Mouse (Mus musculus) kidney, embryonic 14.5 days (tissue): ENCODE measurements around the gene Plxna4. TPM values are rescaled to one million over a fixed set of nuclear protein-coding genes. Genes with fewer than 3 reads are reported as not detected.

ENCODE experiments used
- ATAC-seq: fragments of 200-750 bp; cut with Nextera tagmentation; 2 replicates; pipeline ENCODE4 v1.8.0; 2017; ENCODE audit warnings: moderate number of reproducible peaks, mild to moderate bottlenecking, moderate TSS enrichment, moderate library complexity; ENCODE audit not compliant: low FRiP score, low TSS enrichment
- H3K27ac ChIP-seq: fragments of 300-500 bp; sonication (generic); 2 replicates; pipeline ENCODE4 v1.5.1; 2014; ENCODE audit warnings: low read depth, mild to moderate bottlenecking, low read length, moderate library complexity, mixed read lengths
- H3K27me3 ChIP-seq: fragments of 300-500 bp; sonication (generic); 2 replicates; pipeline ENCODE4 v1.6.1; 2014; ENCODE audit warnings: mild to moderate bottlenecking, low read length; ENCODE audit not compliant: control insufficient read depth, insufficient read depth
- H3K36me3 ChIP-seq: fragments of 300-500 bp; sonication (generic); 2 replicates; pipeline ENCODE4 v1.6.1; 2014; ENCODE audit warnings: low read length, mixed read lengths; ENCODE audit not compliant: control insufficient read depth, insufficient read depth
- H3K4me1 ChIP-seq: fragments of 300-500 bp; sonication (generic); 2 replicates; pipeline ENCODE4 v1.6.1; 2014; ENCODE audit warnings: low read length, mixed read lengths; ENCODE audit not compliant: control insufficient read depth, insufficient read depth
- H3K4me2 ChIP-seq: fragments of 300-500 bp; sonication (generic); replicated peaks from 2 replicates; pipeline ENCODE4 v1.6.1; 2014; ENCODE audit warnings: low read depth, mild to moderate bottlenecking, low read length
- H3K4me3 ChIP-seq: fragments of 300-500 bp; sonication (generic); 2 replicates; pipeline ENCODE4 v1.5.1; 2014; ENCODE audit warnings: mild to moderate bottlenecking, low read length
- H3K9ac ChIP-seq: fragments of 300-500 bp; sonication (generic); 2 replicates; pipeline ENCODE4 v1.6.1; 2014; ENCODE audit warnings: low read depth, mild to moderate bottlenecking, low read length, moderate library complexity
- H3K9me3 ChIP-seq: fragments of 300-500 bp; sonication (generic); 2 replicates; pipeline ENCODE4 v1.6.1; 2016; ENCODE audit warnings: low read length; ENCODE audit not compliant: control insufficient read depth
- WGBS: fragments of 180-500 bp; shearing (Covaris S2); extraction: QIAGEN DNeasy Blood & Tissue Kit; methylation state at CpG from one replicate; pipeline ENCODE4 v1.1.7; 2014; 5-methylcytosine and 5-hydroxymethylcytosine counted together
- polyA plus RNA-seq: library from polyadenylated mRNA; unstranded; fragments of >200 nt; fragmentation: Nextera tagmentation; extraction: Ambion mirVana; gene quantifications from 2 replicates; pipeline ENCODE4 v1.2.1, GENCODE M21; 2014

The Plxna4 gene
- polyA plus RNA-seq, 1 experiment from 2014 or later: 1.2 TPM

DNA sequence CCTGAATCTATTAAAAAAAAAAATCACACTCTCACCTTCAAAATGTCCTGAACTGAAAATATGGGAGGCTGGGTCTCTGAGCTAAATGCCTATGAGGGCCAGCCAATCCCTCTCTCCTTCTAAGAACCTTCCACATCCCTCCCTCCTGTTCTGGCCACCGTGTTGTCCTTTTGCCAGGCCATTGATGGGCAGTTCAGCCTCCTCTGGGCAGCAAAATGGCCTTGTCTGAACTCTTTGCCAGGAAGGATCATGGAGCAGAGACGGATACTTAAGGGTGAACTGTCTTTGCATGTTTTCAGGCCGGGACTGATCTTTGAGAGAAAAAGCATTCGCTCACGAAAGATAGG lies 408.0 kb downstream of the Plxna4 start:
- Histone ChIP-seq H3K4me3 (no peak overlapping the region), H3K4me2 (no peak overlapping the region), H3K9ac (no peak overlapping the region), H3K36me3 (no peaks in the 10 kb centered on the region), H3K4me1 (0 out of 2 replicates have a peak, but pooled peaks cover 3% of the 10 kb centered on the region), H3K9me3 (no peaks in the 10 kb centered on the region), H3K27ac (no peak overlapping the region), H3K27me3 (no peaks in the 10 kb centered on the region)
- WGBS: 72% methylated on average over 5 of the region's 5 CpGs
- ATAC-seq: no peak

DNA sequence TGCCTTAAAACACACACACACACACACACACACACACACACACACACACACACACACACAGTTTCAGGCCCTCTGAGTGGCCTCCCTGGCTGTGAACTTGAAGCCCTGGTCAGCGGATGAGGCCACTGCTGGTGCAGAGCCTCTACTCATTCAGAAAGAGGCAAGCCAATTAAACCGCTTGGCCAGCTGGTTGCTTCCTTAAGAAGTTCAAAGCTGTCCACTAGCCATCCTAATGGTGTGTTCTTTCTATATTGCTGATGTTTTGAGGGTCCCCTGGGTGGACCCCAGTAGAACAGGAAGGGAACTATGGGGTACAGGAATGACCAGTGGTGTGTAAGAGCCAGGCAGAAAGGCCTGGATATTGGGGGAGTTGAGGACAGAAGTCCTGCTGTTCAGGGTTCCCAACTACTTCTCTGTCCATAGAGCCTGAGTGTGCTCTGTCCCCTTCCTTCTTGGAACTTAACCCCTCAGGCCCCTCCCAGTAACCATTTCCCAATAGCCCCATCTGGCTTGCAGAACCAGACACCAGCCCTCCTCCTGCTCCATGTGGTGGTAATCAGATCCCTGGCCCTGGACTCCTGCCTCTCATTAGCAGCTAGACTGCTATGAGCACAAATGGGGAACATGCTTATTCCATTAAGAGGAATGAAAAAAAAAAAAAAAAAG lies 408.5 kb downstream of the Plxna4 start:
- Histone ChIP-seq H3K4me3 (no peak overlapping the region), H3K9me3 (no peaks in the 10 kb centered on the region), H3K4me1 (0 out of 2 replicates have a peak, but pooled peaks cover 3% of the 10 kb centered on the region), H3K27me3 (no peaks in the 10 kb centered on the region), H3K4me2 (no peak overlapping the region), H3K36me3 (no peaks in the 10 kb centered on the region), H3K27ac (no peak overlapping the region), H3K9ac (no peak overlapping the region)
- WGBS: 70% methylated on average over 2 of the region's 2 CpGs
- ATAC-seq: peak; percentile 55; the same call in 1 of the 2 replicates

- no peaks in the 10 kb centered on the region for H3K9me3 ChIP-seq
- H3K36me3 ChIP-seq: no peaks in the 10 kb centered on the region
- no peak overlapping the region for H3K4me3 ChIP-seq
- H3K9ac ChIP-seq: no peak overlapping the region
- WGBS: 73% methylated on average over 3 of the region's 3 CpGs
- H3K4me2 ChIP-seq: no peak overlapping the region
- no peaks in the 10 kb centered on the region for H3K27me3 ChIP-seq
- 0 out of 2 replicates have a peak, but pooled peaks cover 3% of the 10 kb centered on the region for H3K4me1 ChIP-seq
- no peak for ATAC-seq
- H3K27ac ChIP-seq: no peak overlapping the region
These were observed 410.1 kb downstream of the Plxna4 start for GRCm38 (mm10) chr6:32177905-32178304.

- Histone ChIP-seq H3K4me3 (no peak overlapping the region), H3K9me3 (no peaks in the 10 kb centered on the region), H3K36me3 (no peaks in the 10 kb centered on the region), H3K9ac (no peak overlapping the region), H3K4me1 (no peaks in the 10 kb centered on the region), H3K27me3 (no peaks in the 10 kb centered on the region), H3K27ac (no peak overlapping the region), H3K4me2 (no peak overlapping the region)
- 67% methylated on average over 1 of the region's 1 CpGs for WGBS
- no peak for ATAC-seq
These were observed 420.3 kb downstream of the Plxna4 start for GRCm38 (mm10) chr6:32167725-32168124.

- no peaks in the 10 kb centered on the region for H3K4me1 ChIP-seq
- no peaks in the 10 kb centered on the region for H3K9me3 ChIP-seq
- ATAC-seq: no peak
- H3K36me3 ChIP-seq: no peaks in the 10 kb centered on the region
- H3K27ac ChIP-seq: no peak overlapping the region
- no peak overlapping the region for H3K4me2 ChIP-seq
- no peak overlapping the region for H3K9ac ChIP-seq
- 85% methylated on average over 2 of the region's 2 CpGs for WGBS
- no peaks in the 10 kb centered on the region for H3K27me3 ChIP-seq
- H3K4me3 ChIP-seq: no peak overlapping the region
These were observed 427.6 kb downstream of the Plxna4 start for GRCm38 (mm10) chr6:32160370-32160769.

GRCm38 (mm10) chr6:32159931-32160330 lies 428.1 kb downstream of the Plxna4 start:
- Histone ChIP-seq H3K9me3 (no peaks in the 10 kb centered on the region), H3K4me1 (no peaks in the 10 kb centered on the region), H3K9ac (no peak overlapping the region), H3K27me3 (no peaks in the 10 kb centered on the region), H3K36me3 (no peaks in the 10 kb centered on the region), H3K4me2 (no peak overlapping the region), H3K4me3 (no peak overlapping the region), H3K27ac (no peak overlapping the region)
- no peak for ATAC-seq
- WGBS: 32% methylated on average over 4 of the region's 4 CpGs

DNA sequence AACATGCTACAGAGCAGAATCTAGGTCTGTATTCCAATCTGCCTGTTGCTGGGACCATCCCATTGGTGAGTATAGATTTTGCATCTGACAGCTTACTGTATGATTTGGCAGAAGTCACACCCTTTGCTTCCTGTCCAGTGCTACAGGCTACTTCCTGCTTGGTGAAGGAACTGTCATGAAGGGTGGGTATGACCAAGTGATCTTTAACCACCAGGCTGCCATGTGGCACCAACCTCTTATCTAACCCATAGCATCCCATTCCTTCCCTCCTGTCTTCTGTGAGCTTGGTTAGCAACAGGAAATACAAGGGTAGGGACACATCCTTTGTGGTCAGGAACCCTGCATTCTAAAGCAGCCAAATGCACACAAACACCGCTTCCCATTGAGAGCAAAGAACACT lies 429.6 kb downstream of the Plxna4 start:
- H3K4me3 ChIP-seq: no peak overlapping the region
- no peaks in the 10 kb centered on the region for H3K36me3 ChIP-seq
- no peak overlapping the region for H3K9ac ChIP-seq
- no peak overlapping the region for H3K4me2 ChIP-seq
- H3K4me1 ChIP-seq: no peaks in the 10 kb centered on the region
- no peak overlapping the region for H3K27ac ChIP-seq
- no peaks in the 10 kb centered on the region for H3K27me3 ChIP-seq
- no peak for ATAC-seq
- H3K9me3 ChIP-seq: no peaks in the 10 kb centered on the region
- WGBS: 92% methylated on average over 1 of the region's 1 CpGs

DNA sequence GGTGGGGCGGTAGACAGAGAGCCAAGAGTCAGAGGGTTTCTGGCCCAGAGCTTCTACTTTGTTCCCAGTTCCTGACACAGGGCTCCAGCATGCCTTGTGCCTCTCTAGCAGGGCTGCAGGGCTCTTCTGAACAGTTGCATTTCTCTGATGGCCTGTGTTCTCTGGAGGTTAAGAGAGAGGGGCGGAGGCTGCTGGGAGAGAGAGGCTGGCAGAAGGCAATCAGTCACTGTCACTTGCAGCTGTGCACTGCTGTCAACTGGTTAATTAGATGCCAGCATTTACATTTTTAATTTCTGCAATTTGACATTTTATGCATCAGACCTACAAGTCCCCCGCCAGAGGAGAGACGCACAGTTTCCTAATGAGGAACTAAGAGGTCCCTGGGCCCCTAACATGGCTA lies 434.8 kb downstream of the Plxna4 start:
- 82% methylated on average over 4 of the region's 4 CpGs for WGBS
- no peaks in the 10 kb centered on the region for H3K36me3 ChIP-seq

DNA sequence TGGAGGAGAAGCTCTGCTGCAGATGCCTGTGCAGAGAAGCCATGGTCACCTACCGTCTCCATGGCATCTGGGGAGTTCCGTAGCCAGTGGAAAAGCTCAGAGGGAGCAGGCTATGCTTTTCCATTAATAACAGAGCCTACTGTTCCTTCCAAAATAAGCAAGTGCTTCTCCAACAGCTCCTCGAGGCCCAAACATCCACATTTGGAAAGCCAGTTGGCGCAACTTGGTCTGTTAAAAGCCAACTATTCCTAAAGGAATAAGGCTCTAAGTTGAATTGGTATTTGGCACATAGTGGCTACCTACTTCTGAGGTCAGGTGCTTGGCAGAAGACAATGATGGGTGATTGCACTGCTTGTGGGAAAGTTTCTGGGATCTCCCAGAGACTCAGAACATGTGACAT lies 437.2 kb downstream of the Plxna4 start:
- no peaks in the 10 kb centered on the region for H3K27me3 ChIP-seq
- H3K9ac ChIP-seq: no peak overlapping the region
- H3K4me1 ChIP-seq: no peaks in the 10 kb centered on the region
- H3K4me2 ChIP-seq: no peak overlapping the region
- no peaks in the 10 kb centered on the region for H3K36me3 ChIP-seq
- WGBS: 89% methylated on average over 4 of the region's 4 CpGs
- H3K27ac ChIP-seq: no peak overlapping the region
- ATAC-seq: no peak
- no peaks in the 10 kb centered on the region for H3K9me3 ChIP-seq
- no peak overlapping the region for H3K4me3 ChIP-seq

More for the DNA sequence above, 434.8 kb downstream of the Plxna4 start:
- Histone ChIP-seq H3K27me3 (no peaks in the 10 kb centered on the region), H3K4me1 (no peaks in the 10 kb centered on the region), H3K9me3 (no peaks in the 10 kb centered on the region), H3K9ac (no peak overlapping the region), H3K4me3 (no peak overlapping the region), H3K4me2 (no peak overlapping the region), H3K27ac (no peak overlapping the region)
- no peak for ATAC-seq
